Mouse (Mus musculus) heart, embryonic 14.5 days (tissue): ENCODE results near the gene Etnk2. TPM values are rescaled to one million over a fixed set of nuclear protein-coding genes. Genes with fewer than 3 reads are reported as not detected.
A peak's percentile ranks its signal among the peaks of the same experiment; 100 is the strongest.

ENCODE experiments used
- ATAC-seq: fragments of 200-750 bp; cut with Nextera tagmentation; 2 replicates; pipeline ENCODE4 v1.8.0; 2017; ENCODE audit warnings: low read depth, moderate TSS enrichment; ENCODE audit not compliant: insufficient number of reproducible peaks, insufficient read depth, low FRiP score
- H3K27ac ChIP-seq, 2 experiments: fragments of 200-500 bp in 1 of 2; fragments of 300-500 bp in 1 of 2; sonication (generic) in 1 of 2; replicated peaks in 1 of 2; 2 replicates each; pipeline ENCODE4 v1.5.1; 2012 to 2014; ENCODE audit warnings: low read depth in 2 of 2, low read length in 2 of 2, control low read depth in 1 of 2, mild to moderate bottlenecking in 1 of 2, mixed read lengths in 1 of 2; ENCODE audit not compliant: control insufficient read depth in 1 of 2, insufficient read depth in 1 of 2
- H3K27me3 ChIP-seq: fragments of 300-500 bp; sonication (generic); 2 replicates; pipeline ENCODE4 v1.6.1; 2014; ENCODE audit warnings: mild to moderate bottlenecking, low read length, control low read depth; ENCODE audit not compliant: control insufficient read depth, insufficient read depth
- H3K36me3 ChIP-seq: fragments of 300-500 bp; sonication (generic); 2 replicates; pipeline ENCODE4 v1.6.1; 2014; ENCODE audit warnings: mild to moderate bottlenecking, control low read depth, low read length, mixed read lengths; ENCODE audit not compliant: control insufficient read depth, insufficient read depth
- H3K4me1 ChIP-seq, 2 experiments: fragments of 200-500 bp in 1 of 2; fragments of 300-500 bp in 1 of 2; sonication (generic) in 1 of 2; 2 replicates each; pipeline ENCODE4 v1.6.1; 2012 to 2014; ENCODE audit warnings: low read length in 2 of 2, control low read depth in 1 of 2, mixed read lengths in 1 of 2; ENCODE audit not compliant: control insufficient read depth in 2 of 2, insufficient read depth in 2 of 2
- H3K4me2 ChIP-seq: fragments of 300-500 bp; sonication (generic); 2 replicates; pipeline ENCODE4 v1.6.1; 2014; ENCODE audit warnings: mild to moderate bottlenecking, low read length
- H3K4me3 ChIP-seq, 2 experiments: fragments of 200-500 bp in 1 of 2; fragments of 300-500 bp in 1 of 2; sonication (generic) in 1 of 2; 2 replicates each; pipeline ENCODE4 v1.5.1; 2012 to 2014; ENCODE audit warnings: low read length in 2 of 2, mild to moderate bottlenecking in 2 of 2, control low read depth in 1 of 2, low read depth in 1 of 2, moderate library complexity in 1 of 2; ENCODE audit not compliant: control insufficient read depth in 1 of 2, insufficient read depth in 1 of 2
- H3K9ac ChIP-seq: fragments of 300-500 bp; sonication (generic); 2 replicates; pipeline ENCODE4 v1.6.1; 2014; ENCODE audit warnings: mild to moderate bottlenecking, low read length
- H3K9me3 ChIP-seq: fragments of 300-500 bp; sonication (generic); 2 replicates; pipeline ENCODE4 v1.6.1; 2016; ENCODE audit warnings: low read length, control low read depth; ENCODE audit not compliant: control insufficient read depth
- WGBS: fragments of 180-500 bp; shearing (Covaris S2); extraction: QIAGEN DNeasy Blood & Tissue Kit; methylation state at CpG from one replicate; pipeline ENCODE4 v1.1.7; 2014; 5-methylcytosine and 5-hydroxymethylcytosine counted together
- polyA plus RNA-seq: library from polyadenylated mRNA; unstranded; fragments of >200 nt; fragmentation: Nextera tagmentation; extraction: Ambion mirVana; gene quantifications from 2 replicates; pipeline ENCODE4 v1.2.1, GENCODE M21; 2014

The Etnk2 gene
- polyA plus RNA-seq, 1 experiment from 2014 or later: 1.6 TPM

GRCm38 (mm10) chr1:133418164-133418800, 54.9 kb downstream of the Etnk2 start:
- H3K9ac ChIP-seq: peak overlapping the region; percentile 72
- H3K4me3 ChIP-seq: peak overlapping the region; percentile 45 to 49
- no peak overlapping the region for H3K27ac ChIP-seq
- H3K27me3 ChIP-seq: no peaks in the 10 kb centered on the region
- H3K4me1 ChIP-seq: peaks cover 9 to 22% of the 10 kb centered on the region in 2 experiments; a peak in 3 of 4 replicates
- peak overlapping the region; percentile 81 for H3K4me2 ChIP-seq
- no peaks in the 10 kb centered on the region for H3K36me3 ChIP-seq
- peak; percentile 58; the same call in 1 of the 2 replicates for ATAC-seq
- H3K9me3 ChIP-seq: no peaks in the 10 kb centered on the region
- 9% methylated on average over 28 of the region's 28 CpGs for WGBS

DNA sequence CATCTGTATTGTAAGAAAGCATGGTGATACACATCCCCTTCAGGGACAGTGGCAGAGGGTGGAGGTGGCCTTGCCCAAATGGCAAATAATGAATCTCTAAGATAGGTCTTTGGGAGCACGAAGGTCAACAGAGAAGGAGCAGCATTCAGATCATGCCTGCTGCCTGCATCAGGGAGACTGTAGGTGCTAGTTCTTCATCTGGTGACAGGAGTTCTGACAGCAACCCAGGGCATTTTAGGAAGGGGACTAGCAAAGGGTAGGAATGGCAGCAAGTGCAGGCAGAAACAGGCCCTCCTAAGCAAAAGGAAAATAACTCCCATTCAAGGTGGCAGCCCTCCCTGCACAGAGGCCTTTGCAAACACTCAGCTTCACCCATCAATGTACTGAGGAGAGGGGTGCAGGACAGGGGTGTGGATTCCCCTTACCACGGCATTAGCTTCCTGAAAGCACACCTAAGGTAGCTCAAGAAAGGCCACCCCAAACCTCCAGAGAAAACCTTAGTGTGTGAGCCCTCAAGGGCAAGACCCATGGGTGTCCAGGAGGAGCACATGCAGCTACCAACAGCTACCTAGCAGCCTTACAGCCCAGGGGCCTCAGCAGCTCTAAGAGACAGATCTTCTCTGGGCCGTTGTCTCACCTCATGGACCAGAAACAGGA, 55.9 kb downstream of the Etnk2 start:
- Histone ChIP-seq H3K4me2 (no peak overlapping the region), H3K36me3 (no peaks in the 10 kb centered on the region), H3K27me3 (no peaks in the 10 kb centered on the region), H3K27ac (no peak overlapping the region), H3K4me1 (peaks cover 9 to 22% of the 10 kb centered on the region in 2 experiments; a peak in 3 of 4 replicates), H3K9me3 (no peaks in the 10 kb centered on the region), H3K4me3 (no peak overlapping the region), H3K9ac (no peak overlapping the region)
- ATAC-seq: no peak
- WGBS: 72% methylated on average over 3 of the region's 3 CpGs

DNA sequence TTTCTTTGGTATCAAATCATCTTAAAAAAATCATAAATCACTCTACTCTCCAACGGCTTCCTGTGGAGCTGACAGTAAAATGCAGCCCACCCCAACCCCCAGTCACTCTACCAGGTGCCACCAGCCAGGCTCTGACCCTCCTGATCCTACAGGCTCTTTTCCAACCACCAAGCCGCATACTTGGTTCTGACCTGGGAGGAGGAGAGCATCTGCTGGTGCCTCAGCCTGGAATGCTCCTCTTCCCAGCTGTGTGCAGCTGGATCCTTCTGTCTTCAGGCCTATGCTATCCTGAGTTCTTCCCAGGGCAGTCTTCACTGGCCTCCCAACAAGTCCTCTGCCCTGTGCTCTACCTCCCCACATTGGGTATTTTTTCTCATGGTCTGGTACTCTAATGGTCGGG, 57.1 kb downstream of the Etnk2 start:
- no peak overlapping the region for H3K27ac ChIP-seq

GRCm38 (mm10) chr1:133421061-133421460, 57.7 kb downstream of the Etnk2 start:
- no peak for ATAC-seq
- peaks cover 9 to 17% of the 10 kb centered on the region in 2 experiments; a peak in 3 of 4 replicates for H3K4me1 ChIP-seq
- H3K27ac ChIP-seq: no peak overlapping the region
- peak overlapping the region; percentile 44; the same call in 1 of the 2 replicates for H3K9ac ChIP-seq
- H3K27me3 ChIP-seq: no peaks in the 10 kb centered on the region; the same call in 1 of the 2 replicates
- H3K9me3 ChIP-seq: no peaks in the 10 kb centered on the region
- no peaks in the 10 kb centered on the region for H3K36me3 ChIP-seq
- no peak overlapping the region for H3K4me3 ChIP-seq
- 40% methylated on average over 2 of the region's 2 CpGs for WGBS
- H3K4me2 ChIP-seq: peak overlapping the region; percentile 100

More for the DNA sequence above, 57.1 kb downstream of the Etnk2 start:
- no peaks in the 10 kb centered on the region; the same call in 1 of the 2 replicates for H3K27me3 ChIP-seq
- no peaks in the 10 kb centered on the region for H3K9me3 ChIP-seq
- no peak overlapping the region for H3K9ac ChIP-seq
- peaks cover 9 to 19% of the 10 kb centered on the region in 2 experiments; a peak in 3 of 4 replicates for H3K4me1 ChIP-seq
- H3K4me3 ChIP-seq: no peak overlapping the region
- ATAC-seq: no peak
- WGBS: 82% methylated on average over 3 of the region's 3 CpGs
- H3K4me2 ChIP-seq: no peak overlapping the region
- H3K36me3 ChIP-seq: no peaks in the 10 kb centered on the region

- Histone ChIP-seq H3K4me2 (peak overlapping the region; percentile 100), H3K9ac (peak overlapping the region; percentile 86), H3K27ac (0 out of 4 replicates have a peak overlapping the region, but pooled peaks have one; percentile 1 to 10), H3K36me3 (no peaks in the 10 kb centered on the region), H3K4me3 (peak overlapping the region; percentile 58 to 78), H3K27me3 (no peaks in the 10 kb centered on the region; the same call in 1 of the 2 replicates), H3K9me3 (no peaks in the 10 kb centered on the region), H3K4me1 (peaks cover 9 to 16% of the 10 kb centered on the region in 2 experiments; a peak in 3 of 4 replicates)
- 49% methylated on average over 16 of the region's 16 CpGs for WGBS
- ATAC-seq: no peak
Measured at GRCm38 (mm10) chr1:133421975-133422570, 58.7 kb downstream of the Etnk2 start.

GRCm38 (mm10) chr1:133422615-133423161, 59.3 kb downstream of the Etnk2 start:
- peaks cover 7 to 10% of the 10 kb centered on the region in 2 experiments; a peak in 3 of 4 replicates for H3K4me1 ChIP-seq
- H3K9ac ChIP-seq: peak overlapping the region; percentile 86
- no peaks in the 10 kb centered on the region for H3K9me3 ChIP-seq
- H3K4me3 ChIP-seq: peak overlapping the region; percentile 58 to 78
- H3K27ac ChIP-seq: 0 out of 4 replicates have a peak overlapping the region, but pooled peaks have one; percentile 8 to 87
- no peaks in the 10 kb centered on the region; the same call in 1 of the 2 replicates for H3K27me3 ChIP-seq
- ATAC-seq: no peak
- peak overlapping the region; percentile 100 for H3K4me2 ChIP-seq
- under 1% methylated on average over 29 of the region's 29 CpGs for WGBS
- no peaks in the 10 kb centered on the region for H3K36me3 ChIP-seq

- H3K27me3 ChIP-seq: no peaks in the 10 kb centered on the region; the same call in 1 of the 2 replicates
- H3K4me1 ChIP-seq: peaks cover 3 to 5% of the 10 kb centered on the region in 2 experiments; a peak in 3 of 4 replicates
- no peaks in the 10 kb centered on the region for H3K36me3 ChIP-seq
- peak overlapping the region; percentile 8 to 87; a peak in 2 of 4 replicates for H3K27ac ChIP-seq
- no peaks in the 10 kb centered on the region for H3K9me3 ChIP-seq
- 0% methylated on average over 31 of the region's 31 CpGs for WGBS
- ATAC-seq: peak; percentile 3; the same call in 1 of the 2 replicates
- peak overlapping the region; percentile 58 to 78 for H3K4me3 ChIP-seq
- H3K4me2 ChIP-seq: peak overlapping the region; percentile 100
- peak overlapping the region; percentile 86 for H3K9ac ChIP-seq
Measured at GRCm38 (mm10) chr1:133423166-133423542, 59.8 kb downstream of the Etnk2 start.
